Mouse (Mus musculus) myocyte (in vitro differentiated cells): ENCODE measurements at regions not wholly inside any gene's neighbourhood (a gene's known extent, or its start where the extent isn't known, plus 50 kb on each side); places are given as distances from the start of the nearest gene placed in this dataset.

Source experiments
- CEBPB ChIP-seq: IDR thresholded peaks from 2 replicates; pipeline ENCODE4 v1.6.1; 2011; ENCODE audit warnings: mild to moderate bottlenecking, moderate library complexity; ENCODE audit not compliant: poor library complexity, insufficient read depth, severe bottlenecking
- MYOG ChIP-seq, 3 experiments: IDR thresholded peaks; one replicate each; pipeline ENCODE4 v1.6.1; 2011; ENCODE audit warnings: control low read depth in 2 of 3, low read depth in 2 of 3, mild to moderate bottlenecking in 2 of 3; ENCODE audit not compliant: insufficient read length in 2 of 3, control insufficient read depth in 1 of 3, insufficient read depth in 1 of 3
- POLR2A ChIP-seq: IDR thresholded peaks from one replicate; pipeline ENCODE4 v1.6.1; 2011; ENCODE audit warnings: low read depth, mild to moderate bottlenecking, control low read depth, moderate library complexity; ENCODE audit not compliant: insufficient read length
- REST ChIP-seq: IDR thresholded peaks from one replicate; pipeline ENCODE4 v1.6.1; 2011; ENCODE audit warnings: mild to moderate bottlenecking, control low read depth, moderate library complexity; ENCODE audit not compliant: insufficient read depth, insufficient read length
- SRF ChIP-seq: IDR thresholded peaks from one replicate; pipeline ENCODE4 v1.6.1; 2011; ENCODE audit warnings: low read depth; ENCODE audit not compliant: control insufficient read depth, insufficient read length
- USF1 ChIP-seq: IDR thresholded peaks from one replicate; pipeline ENCODE4 v1.6.1; 2011; ENCODE audit warnings: low read depth, mild to moderate bottlenecking, control low read depth, moderate library complexity

DNA sequence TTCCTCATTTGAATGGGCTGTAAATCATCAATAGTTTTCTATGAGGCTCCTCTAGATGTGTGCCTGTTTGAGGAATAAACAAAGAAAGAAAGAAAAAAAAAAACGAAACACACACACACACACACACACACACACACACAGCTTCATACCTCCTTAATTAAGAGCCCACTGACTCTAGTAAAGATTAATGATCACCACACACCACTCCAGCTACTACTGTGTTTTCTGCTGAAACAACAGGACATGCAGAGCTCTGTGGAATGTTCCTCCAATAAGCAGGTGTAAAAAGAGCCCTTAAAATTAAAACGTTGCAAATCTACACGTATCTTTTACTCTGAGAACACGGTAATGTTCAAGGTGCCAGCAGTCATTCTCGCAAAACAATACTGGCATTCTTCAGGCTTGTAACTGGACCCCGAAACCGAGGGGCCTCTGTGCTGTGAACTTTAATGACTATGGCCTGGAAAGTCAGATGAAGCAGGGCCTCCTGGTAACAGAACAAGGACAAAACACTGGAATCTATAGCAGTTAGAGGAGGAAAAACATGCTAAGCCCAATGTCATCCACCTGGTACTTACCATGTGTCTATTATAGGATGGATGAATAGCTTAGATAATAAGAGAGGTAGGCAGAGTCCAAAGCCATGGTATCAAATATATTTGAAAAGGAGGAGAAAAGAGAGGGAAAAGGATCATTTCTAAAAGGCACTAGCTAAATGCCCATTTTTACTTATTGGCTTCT lies 151.7 kb downstream of the Gm11361 start:
- no peak for TF ChIP-seq POLR2A
- no peak for TF ChIP-seq USF1
- no peak for TF ChIP-seq REST
- TF ChIP-seq SRF, result no peak
- no peak for TF ChIP-seq CEBPB
- no peak for TF ChIP-seq MYOG (IDR thresholded peaks at IDR 0.05; ENCODE audit: control insufficient read depth in 1 of 3, insufficient read depth in 1 of 3, insufficient read length in 2 of 3, low read depth in 2 of 3)
